Mouse (Mus musculus): ENCODE measurements around the gene Prg2. TPM values are rescaled to one million over a fixed set of nuclear protein-coding genes. Genes with fewer than 3 reads are reported as not detected.

Gene Prg2
- polyA plus RNA-seq, 1 experiment from 2014 or later, result not detected

DNA sequence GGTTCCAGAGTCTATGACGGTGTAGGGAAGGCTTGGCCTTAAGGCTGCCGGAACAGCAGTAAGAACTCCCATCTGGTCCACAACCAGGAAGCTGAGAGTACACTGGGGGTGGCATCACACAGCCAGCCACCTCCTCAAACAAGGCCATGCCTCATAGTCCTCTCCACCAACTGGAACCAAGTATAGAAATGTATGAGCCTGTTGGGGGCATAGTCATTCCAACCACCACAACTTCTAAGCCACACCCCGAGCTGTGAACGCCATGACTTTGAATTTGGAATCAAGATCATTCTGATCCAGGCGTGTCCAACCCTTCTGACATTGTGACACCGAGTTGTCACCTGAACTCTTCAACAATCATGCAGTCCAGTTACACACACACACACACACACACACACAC is 40.5 kb upstream of the Prg2 start:
- Histone ChIP-seq H3K9ac (ENCODE audit: low read length) (no peak overlapping the region), H3K27ac (ENCODE audit: low read depth, low read length) (no peak overlapping the region), H3K9me3 (ENCODE audit: control insufficient read depth, low read length) (no peaks in the 10 kb centered on the region), H3K27me3 (ENCODE audit: control insufficient read depth, insufficient read depth, low read length) (no peaks in the 10 kb centered on the region), H3K36me3 (ENCODE audit: control insufficient read depth, insufficient read depth, low read length) (no peaks in the 10 kb centered on the region), H3K4me1 (replicated peaks; ENCODE audit: control insufficient read depth, insufficient read depth, low read length) (no peaks in the 10 kb centered on the region), H3K4me3 (ENCODE audit: low read depth, low read length) (no peak overlapping the region), H3K4me2 (ENCODE audit: low read depth, low read length, severe bottlenecking) (no peak overlapping the region)
- 93% methylated on average over 6 of the region's 6 CpGs for WGBS
- DNase-seq (ENCODE audit: low spot score) (no peak), ATAC-seq (replicated peaks; ENCODE audit: low FRiP score) (no peak)

DNA sequence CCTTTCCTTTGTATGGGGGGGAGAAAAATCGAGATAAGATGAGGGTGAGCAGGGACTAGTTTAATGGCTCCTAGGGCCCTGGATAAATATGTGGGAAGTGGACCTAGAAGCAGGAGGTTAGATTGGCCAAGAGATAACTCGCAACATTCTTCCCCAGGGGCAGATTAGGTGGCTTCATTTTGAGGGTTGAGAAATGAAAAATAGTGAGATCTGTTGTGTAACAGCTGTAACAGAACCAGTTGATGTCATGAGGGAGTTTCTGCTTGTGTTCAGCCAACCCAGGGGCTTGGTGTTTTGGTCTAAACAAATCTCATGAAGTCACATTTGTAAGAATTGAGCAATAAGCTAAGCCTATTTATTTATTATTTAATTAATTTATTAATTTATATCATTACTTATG is 38.9 kb upstream of the Prg2 start:
- no peaks in the 10 kb centered on the region for H3K9me3 ChIP-seq (ENCODE audit: control insufficient read depth, low read length)
- no peak for ATAC-seq (replicated peaks; ENCODE audit: low FRiP score)
- no peak overlapping the region for H3K27ac ChIP-seq (ENCODE audit: low read depth, low read length)
- H3K27me3 ChIP-seq (ENCODE audit: control insufficient read depth, insufficient read depth, low read length), result no peaks in the 10 kb centered on the region
- no peaks in the 10 kb centered on the region for H3K36me3 ChIP-seq (ENCODE audit: control insufficient read depth, insufficient read depth, low read length)
- WGBS, result 80% methylated on average over 2 of the region's 2 CpGs
- DNase-seq (ENCODE audit: low spot score), result no peak
- H3K9ac ChIP-seq (ENCODE audit: low read length), result no peak overlapping the region
- H3K4me2 ChIP-seq (ENCODE audit: low read depth, low read length, severe bottlenecking), result no peak overlapping the region
- H3K4me1 ChIP-seq (replicated peaks; ENCODE audit: control insufficient read depth, insufficient read depth, low read length), result no peaks in the 10 kb centered on the region
- H3K4me3 ChIP-seq (ENCODE audit: low read depth, low read length), result no peak overlapping the region

DNA sequence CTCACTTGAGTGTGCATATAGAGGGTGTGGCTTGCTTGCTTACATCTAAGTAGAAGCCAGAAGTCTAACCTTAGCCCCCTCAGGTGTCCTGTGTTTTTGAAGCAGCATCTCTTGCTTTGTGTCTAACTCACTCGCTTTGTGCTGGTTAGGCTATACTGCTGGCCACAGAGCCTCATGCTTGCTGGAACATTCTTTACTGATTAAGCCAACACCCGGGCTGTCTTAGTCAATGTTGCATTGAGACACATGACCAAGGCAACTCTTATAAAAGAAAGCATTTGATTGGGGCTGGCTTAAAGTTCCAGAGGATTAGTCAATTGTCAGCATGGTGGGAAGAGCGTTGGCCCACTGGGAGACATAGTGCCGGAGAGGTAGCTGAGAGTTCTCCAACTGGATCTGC is 38.5 kb upstream of the Prg2 start:
- Histone ChIP-seq H3K36me3 (ENCODE audit: control insufficient read depth, insufficient read depth, low read length) (no peaks in the 10 kb centered on the region), H3K9me3 (ENCODE audit: control insufficient read depth, low read length) (no peaks in the 10 kb centered on the region), H3K4me3 (ENCODE audit: low read depth, low read length) (no peak overlapping the region), H3K4me1 (replicated peaks; ENCODE audit: control insufficient read depth, insufficient read depth, low read length) (no peaks in the 10 kb centered on the region), H3K27me3 (ENCODE audit: control insufficient read depth, insufficient read depth, low read length) (no peaks in the 10 kb centered on the region), H3K4me2 (ENCODE audit: low read depth, low read length, severe bottlenecking) (no peak overlapping the region), H3K9ac (ENCODE audit: low read length) (no peak overlapping the region), H3K27ac (ENCODE audit: low read depth, low read length) (no peak overlapping the region)
- DNase-seq (ENCODE audit: low spot score), result no peak
- WGBS, result 84% methylated on average over 4 of the region's 4 CpGs
- ATAC-seq (replicated peaks; ENCODE audit: low FRiP score), result no peak

DNA sequence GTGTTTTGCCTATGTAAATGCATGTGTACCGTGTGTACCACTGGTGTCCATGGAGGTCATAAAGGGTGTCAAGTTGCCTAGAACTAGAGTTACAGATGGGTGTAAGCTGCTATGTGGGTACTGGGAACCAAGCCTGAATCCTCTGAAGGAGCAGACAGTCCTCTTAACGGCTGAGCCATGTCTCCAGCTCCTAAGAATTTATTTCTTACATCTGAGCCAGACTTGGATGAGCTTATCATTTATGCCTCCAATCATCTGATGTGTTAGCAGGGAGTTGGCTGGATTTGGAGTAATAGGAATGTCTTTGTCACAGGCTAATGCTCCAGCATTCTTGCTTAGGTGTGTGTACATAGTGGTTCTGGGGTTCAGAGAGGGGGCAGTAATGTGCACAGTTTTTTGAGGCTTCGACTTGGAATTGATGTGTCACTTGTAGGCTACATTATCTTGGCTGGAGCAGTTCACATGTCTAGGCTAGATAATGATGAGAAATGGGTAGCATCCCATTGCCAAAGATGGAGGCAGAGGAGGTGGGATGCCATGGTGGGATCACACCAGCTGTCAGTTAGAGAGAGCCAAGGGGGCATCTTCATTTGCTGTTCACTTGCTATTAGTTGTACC is 33.0 kb upstream of the Prg2 start:
- no peaks in the 10 kb centered on the region for H3K9me3 ChIP-seq (ENCODE audit: control insufficient read depth, low read length)
- H3K4me1 ChIP-seq (replicated peaks; ENCODE audit: control insufficient read depth, insufficient read depth, low read length), result no peaks in the 10 kb centered on the region
- ATAC-seq (replicated peaks; ENCODE audit: low FRiP score) (no peak), DNase-seq (ENCODE audit: low spot score) (no peak)
- no peak overlapping the region for H3K4me3 ChIP-seq (ENCODE audit: low read depth, low read length)
- no peak overlapping the region for H3K9ac ChIP-seq (ENCODE audit: low read length)
- H3K27me3 ChIP-seq (ENCODE audit: control insufficient read depth, insufficient read depth, low read length), result no peaks in the 10 kb centered on the region
- 87% methylated on average over 3 of the region's 3 CpGs for WGBS
- no peaks in the 10 kb centered on the region for H3K36me3 ChIP-seq (ENCODE audit: control insufficient read depth, insufficient read depth, low read length)
- no peak overlapping the region for H3K4me2 ChIP-seq (ENCODE audit: low read depth, low read length, severe bottlenecking)
- no peak overlapping the region for H3K27ac ChIP-seq (ENCODE audit: low read depth, low read length)

DNA sequence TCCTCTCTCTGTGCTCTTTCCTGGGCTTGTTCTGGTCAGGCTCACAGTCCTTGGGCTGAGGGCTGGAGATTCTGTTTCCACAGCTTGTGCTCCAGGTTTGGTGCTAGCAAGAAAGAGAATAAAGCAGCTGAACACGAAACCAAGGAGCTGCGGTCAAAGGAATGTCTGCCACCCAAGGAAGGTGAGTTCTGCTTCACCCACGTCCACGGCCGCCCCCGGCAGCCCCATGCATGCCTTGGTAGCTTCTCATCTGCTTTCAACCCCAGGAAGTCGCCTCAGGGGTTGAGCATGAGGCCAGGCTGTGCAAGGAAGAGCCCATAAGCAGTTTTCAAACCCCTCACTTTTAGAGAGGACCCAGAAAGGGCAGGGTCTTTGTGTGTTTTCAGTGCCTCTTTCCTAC is 32.0 kb upstream of the Prg2 start:
- Histone ChIP-seq H3K4me3 (ENCODE audit: low read depth, low read length) (no peak overlapping the region), H3K27me3 (ENCODE audit: control insufficient read depth, insufficient read depth, low read length) (no peaks in the 10 kb centered on the region), H3K4me2 (ENCODE audit: low read depth, low read length, severe bottlenecking) (no peak overlapping the region), H3K9ac (ENCODE audit: low read length) (no peak overlapping the region), H3K4me1 (replicated peaks; ENCODE audit: control insufficient read depth, insufficient read depth, low read length) (no peaks in the 10 kb centered on the region), H3K36me3 (ENCODE audit: control insufficient read depth, insufficient read depth, low read length) (no peaks in the 10 kb centered on the region), H3K27ac (ENCODE audit: low read depth, low read length) (no peak overlapping the region), H3K9me3 (ENCODE audit: control insufficient read depth, low read length) (no peaks in the 10 kb centered on the region)
- DNase-seq (ENCODE audit: low spot score), result no peak
- ATAC-seq (replicated peaks; ENCODE audit: low FRiP score), result no peak
- WGBS, result 90% methylated on average over 7 of the region's 7 CpGs

DNA sequence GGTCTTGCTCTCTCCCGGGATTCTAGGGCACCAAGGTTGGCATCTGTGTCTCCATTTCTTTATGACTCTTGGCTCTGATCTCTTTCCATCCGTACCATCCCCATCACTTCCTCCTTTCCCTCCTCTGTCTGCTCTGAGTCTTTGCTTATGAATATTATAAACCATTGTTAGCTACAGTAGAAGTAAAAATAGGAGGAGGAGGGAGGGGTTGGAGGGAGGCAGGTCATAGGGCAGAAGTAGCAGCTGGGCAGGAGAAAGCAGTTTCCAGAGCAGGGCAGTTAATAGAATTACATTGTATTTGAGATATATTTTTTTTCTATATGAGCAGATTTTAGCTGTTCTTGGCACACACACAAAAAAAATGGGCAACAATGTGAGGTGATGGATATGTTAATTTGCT is 31.5 kb upstream of the Prg2 start:
- H3K4me2 ChIP-seq (ENCODE audit: low read depth, low read length, severe bottlenecking), result no peak overlapping the region
- H3K36me3 ChIP-seq (ENCODE audit: control insufficient read depth, insufficient read depth, low read length), result no peaks in the 10 kb centered on the region
- H3K9ac ChIP-seq (ENCODE audit: low read length), result no peak overlapping the region
- no peak overlapping the region for H3K4me3 ChIP-seq (ENCODE audit: low read depth, low read length)
- no peaks in the 10 kb centered on the region for H3K4me1 ChIP-seq (replicated peaks; ENCODE audit: control insufficient read depth, insufficient read depth, low read length)
- ATAC-seq (replicated peaks; ENCODE audit: low FRiP score) (no peak), DNase-seq (ENCODE audit: low spot score) (no peak)
- H3K27me3 ChIP-seq (ENCODE audit: control insufficient read depth, insufficient read depth, low read length), result no peaks in the 10 kb centered on the region
- H3K9me3 ChIP-seq (ENCODE audit: control insufficient read depth, low read length), result no peaks in the 10 kb centered on the region
- 86% methylated on average over 2 of the region's 2 CpGs for WGBS
- H3K27ac ChIP-seq (ENCODE audit: low read depth, low read length), result no peak overlapping the region

DNA sequence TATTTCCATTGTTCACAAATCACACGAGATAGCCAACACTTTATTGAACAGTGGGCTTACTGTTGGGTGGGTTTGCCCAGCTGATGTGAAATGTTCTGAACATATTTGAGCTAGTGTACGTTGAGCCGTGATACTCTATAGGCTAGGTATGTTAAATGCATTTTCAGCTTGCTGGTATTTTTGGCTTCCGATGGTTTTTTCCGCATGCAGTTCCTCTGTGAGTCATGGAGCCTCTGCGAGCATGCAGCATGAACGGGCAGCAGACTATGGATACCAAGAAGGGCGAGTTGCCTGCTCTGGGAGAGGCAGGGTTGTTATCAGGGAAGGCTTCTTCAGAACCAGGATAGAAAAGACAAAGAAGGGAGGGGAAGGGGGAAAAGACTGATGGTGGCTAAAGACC is 29.2 kb upstream of the Prg2 start:
- Histone ChIP-seq H3K9ac (ENCODE audit: low read length) (no peak overlapping the region), H3K27me3 (ENCODE audit: control insufficient read depth, insufficient read depth, low read length) (no peaks in the 10 kb centered on the region), H3K4me1 (replicated peaks; ENCODE audit: control insufficient read depth, insufficient read depth, low read length) (no peaks in the 10 kb centered on the region), H3K27ac (ENCODE audit: low read depth, low read length) (no peak overlapping the region), H3K9me3 (ENCODE audit: control insufficient read depth, low read length) (no peaks in the 10 kb centered on the region), H3K36me3 (ENCODE audit: control insufficient read depth, insufficient read depth, low read length) (no peaks in the 10 kb centered on the region), H3K4me3 (ENCODE audit: low read depth, low read length) (no peak overlapping the region), H3K4me2 (ENCODE audit: low read depth, low read length, severe bottlenecking) (no peak overlapping the region)
- ATAC-seq (replicated peaks; ENCODE audit: low FRiP score) (no peak), DNase-seq (ENCODE audit: low spot score) (no peak)
- 92% methylated on average over 8 of the region's 8 CpGs for WGBS

DNA sequence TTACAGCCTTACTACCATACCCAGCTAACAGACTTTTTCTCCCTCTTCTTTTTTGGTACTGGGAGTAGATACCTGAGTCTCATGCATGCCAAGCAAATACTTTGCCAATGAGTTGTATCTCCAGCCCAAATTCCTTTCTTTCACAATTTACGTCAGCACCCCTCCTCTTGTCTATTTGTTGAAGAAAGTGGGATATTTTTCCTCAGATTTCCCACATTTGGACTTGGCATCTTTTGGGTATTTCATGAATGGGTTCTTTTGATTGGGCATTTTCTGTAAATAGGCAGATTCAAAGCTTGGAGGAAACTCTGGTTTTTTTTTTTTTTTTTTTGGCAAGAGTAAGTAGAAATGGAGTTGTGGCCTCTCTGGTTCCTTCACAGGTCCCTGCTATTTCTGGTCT is 28.0 kb upstream of the Prg2 start:
- no peak overlapping the region for H3K9ac ChIP-seq (ENCODE audit: low read length)
- ATAC-seq (replicated peaks; ENCODE audit: low FRiP score) (no peak), DNase-seq (ENCODE audit: low spot score) (no peak)
- WGBS, result 97% methylated on average over 1 of the region's 1 CpGs
- H3K9me3 ChIP-seq (ENCODE audit: control insufficient read depth, low read length), result no peaks in the 10 kb centered on the region
- H3K36me3 ChIP-seq (ENCODE audit: control insufficient read depth, insufficient read depth, low read length), result no peaks in the 10 kb centered on the region
- no peaks in the 10 kb centered on the region for H3K4me1 ChIP-seq (replicated peaks; ENCODE audit: control insufficient read depth, insufficient read depth, low read length)
- H3K27ac ChIP-seq (ENCODE audit: low read depth, low read length), result no peak overlapping the region
- no peak overlapping the region for H3K4me3 ChIP-seq (ENCODE audit: low read depth, low read length)
- no peaks in the 10 kb centered on the region for H3K27me3 ChIP-seq (ENCODE audit: control insufficient read depth, insufficient read depth, low read length)
- no peak overlapping the region for H3K4me2 ChIP-seq (ENCODE audit: low read depth, low read length, severe bottlenecking)

DNA sequence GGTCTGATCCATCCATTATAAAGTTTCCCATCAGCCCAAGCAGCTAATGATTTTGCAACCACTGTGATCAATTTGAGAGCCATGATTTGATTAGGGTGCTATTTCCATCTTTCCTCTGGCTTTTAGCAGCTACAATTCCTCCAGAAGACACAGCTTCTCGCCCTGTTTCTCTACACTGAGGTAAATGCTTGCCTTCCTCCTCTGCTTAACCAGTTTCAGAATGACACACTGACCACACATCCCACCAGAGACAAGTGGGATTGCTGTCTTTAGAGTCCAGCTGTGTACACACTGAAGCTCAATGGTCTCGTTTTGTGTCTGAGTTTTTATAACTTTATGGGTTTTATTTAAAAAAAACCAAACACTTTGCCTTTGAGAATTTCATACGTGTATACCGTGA is 27.6 kb upstream of the Prg2 start:
- Histone ChIP-seq H3K27ac (ENCODE audit: low read depth, low read length) (no peak overlapping the region), H3K4me3 (ENCODE audit: low read depth, low read length) (no peak overlapping the region), H3K36me3 (ENCODE audit: control insufficient read depth, insufficient read depth, low read length) (no peaks in the 10 kb centered on the region), H3K4me1 (replicated peaks; ENCODE audit: control insufficient read depth, insufficient read depth, low read length) (no peaks in the 10 kb centered on the region), H3K27me3 (ENCODE audit: control insufficient read depth, insufficient read depth, low read length) (no peaks in the 10 kb centered on the region), H3K4me2 (ENCODE audit: low read depth, low read length, severe bottlenecking) (no peak overlapping the region), H3K9ac (ENCODE audit: low read length) (no peak overlapping the region), H3K9me3 (ENCODE audit: control insufficient read depth, low read length) (no peaks in the 10 kb centered on the region)
- ATAC-seq (replicated peaks; ENCODE audit: low FRiP score) (no peak), DNase-seq (ENCODE audit: low spot score) (no peak)
- 93% methylated on average over 4 of the region's 4 CpGs for WGBS
